Mouse (Mus musculus): Measurements from ENCODE around the gene Pirt.

Gene Pirt

GRCm38 (mm10) chr11:66946521-66946920, 34.7 kb downstream of the Pirt start:
- DNase-seq (ENCODE audit: low read depth, low spot score) = no peak

- DNase-seq (ENCODE audit: low read depth, low spot score) = no peak
These were observed 35.1 kb downstream of the Pirt start for GRCm38 (mm10) chr11:66946922-66947321.

- DNase-seq (ENCODE audit: low read depth, low spot score) = no peak
These were observed 44.5 kb downstream of the Pirt start, which contains the start of gene Tmem238l for GRCm38 (mm10) chr11:66956303-66956702. Gene Tmem238l, plus strand, starts transcription at chr11:66956638.

GRCm38 (mm10) chr11:66960797-66961196, 49.0 kb downstream of the Pirt start:
- no peak for DNase-seq (ENCODE audit: low read depth, low spot score)

GRCm38 (mm10) chr11:66961447-66962176, 49.8 kb downstream of the Pirt start:
- no peak for DNase-seq (ENCODE audit: low read depth, low spot score)

- DNase-seq (ENCODE audit: low read depth, low spot score) = no peak
These were observed 51.7 kb downstream of the Pirt start for GRCm38 (mm10) chr11:66963462-66963861.

GRCm38 (mm10) chr11:66966500-66967116, 54.8 kb downstream of the Pirt start:
- no peak for DNase-seq (ENCODE audit: low read depth, low spot score)

- DNase-seq (ENCODE audit: low read depth, low spot score) = no peak
These were observed 56.8 kb downstream of the Pirt start for GRCm38 (mm10) chr11:66968575-66968974.

GRCm38 (mm10) chr11:66973507-66973906, 61.7 kb downstream of the Pirt start:
- DNase-seq (ENCODE audit: low read depth, low spot score) = no peak

- no peak for DNase-seq (ENCODE audit: low read depth, low spot score)
These were observed 64.0 kb downstream of the Pirt start for GRCm38 (mm10) chr11:66975606-66976330.

Measured in forelimb bud, embryonic 11.5 days (tissue).